Mouse (Mus musculus) bone marrow, adult 2 months (tissue): ENCODE results near the gene Son.

ENCODE experiments used
- CTCF ChIP-seq: fragments of 200-500 bp; IDR thresholded peaks from 2 replicates; pipeline ENCODE4 v1.5.1; 2011; ENCODE audit warnings: low read length, control low read depth; ENCODE audit not compliant: control insufficient read depth, insufficient read depth
- POLR2A ChIP-seq: fragments of 200-500 bp; IDR thresholded peaks from 2 replicates; pipeline ENCODE4 v1.6.1; 2011; ENCODE audit warnings: low read depth, mild to moderate bottlenecking, control low read depth, low read length, borderline replicate concordance; ENCODE audit not compliant: control insufficient read depth

GRCm38 (mm10) chr16:91606958-91607357, 40.3 kb upstream of the Son start:
- TF ChIP-seq CTCF (no peak), POLR2A (no peak)
